Mouse (Mus musculus) liver, postnatal 0 days (tissue): ENCODE measurements around the gene Jakmip3. TPM values are rescaled to one million over a fixed set of nuclear protein-coding genes. Genes with fewer than 3 reads are reported as not detected.

Source experiments
- ATAC-seq: fragments of 200-750 bp; cut with Nextera tagmentation; 2 replicates; pipeline ENCODE4 v1.8.0; 2017; ENCODE audit warnings: mild to moderate bottlenecking, moderate library complexity
- DNase-seq: peaks from one replicate; pipeline ENCODE4 v3.0.0-alpha.2; 2016
- H3K27ac ChIP-seq: fragments of 300-500 bp; sonication (generic); 2 replicates; pipeline ENCODE4 v1.5.1; 2014; ENCODE audit warnings: antibody characterized with exemption, moderate library complexity, mild to moderate bottlenecking, low read depth
- H3K27me3 ChIP-seq: fragments of 300-500 bp; sonication (generic); 2 replicates; pipeline ENCODE4 v1.6.1; 2014; ENCODE audit warnings: low read length, control low read depth, mixed read lengths; ENCODE audit not compliant: insufficient read depth
- H3K36me3 ChIP-seq: fragments of 300-500 bp; sonication (generic); replicated peaks from 2 replicates; pipeline ENCODE4 v1.6.1; 2014; ENCODE audit warnings: mild to moderate bottlenecking, control low read depth, low read length, moderate library complexity, mixed read lengths; ENCODE audit not compliant: insufficient read depth
- H3K4me1 ChIP-seq: fragments of 300-500 bp; sonication (generic); 2 replicates; pipeline ENCODE4 v1.6.1; 2014; ENCODE audit warnings: antibody characterized with exemption, mild to moderate bottlenecking, control low read depth; ENCODE audit not compliant: insufficient read depth
- H3K4me2 ChIP-seq: fragments of 300-500 bp; sonication (generic); 2 replicates; pipeline ENCODE4 v1.6.1; 2014; ENCODE audit warnings: low read depth, mild to moderate bottlenecking, low read length, moderate library complexity, mixed read lengths
- H3K4me3 ChIP-seq: fragments of 300-500 bp; sonication (generic); 2 replicates; pipeline ENCODE4 v1.5.1; 2014; ENCODE audit warnings: low read depth, low read length
- H3K9ac ChIP-seq: fragments of 300-500 bp; sonication (generic); replicated peaks from 2 replicates; pipeline ENCODE4 v1.6.1; 2014; ENCODE audit warnings: mild to moderate bottlenecking, moderate library complexity
- H3K9me3 ChIP-seq: fragments of 300-500 bp; sonication (generic); 2 replicates; pipeline ENCODE4 v1.6.1; 2016; ENCODE audit warnings: mild to moderate bottlenecking, control low read depth, low read length, mixed read lengths
- CTCF ChIP-seq: sonication (generic); IDR thresholded peaks from 2 replicates; pipeline ENCODE4 v1.5.1; 2016; ENCODE audit warnings: antibody characterized with exemption, low read depth
- EP300 ChIP-seq: IDR thresholded peaks from 2 replicates; pipeline ENCODE4 v1.6.1; 2016; ENCODE audit warnings: antibody characterized with exemption, low read depth, mild to moderate bottlenecking
- WGBS: fragments of 180-500 bp; shearing (Covaris S2); extraction: QIAGEN DNeasy Blood & Tissue Kit; methylation state at CpG from one replicate; pipeline ENCODE4 v1.1.7; 2014; ENCODE audit not compliant: insufficient replicate concordance; 5-methylcytosine and 5-hydroxymethylcytosine counted together
- polyA plus RNA-seq: library from polyadenylated mRNA; unstranded; fragments of >200 nt; fragmentation: Nextera tagmentation; extraction: Ambion mirVana; gene quantifications from 2 replicates; pipeline ENCODE4 v1.2.1, GENCODE M21; 2015

The Jakmip3 gene
- not detected in 2 replicates for polyA plus RNA-seq

GRCm38 (mm10) chr7:138940612-138941461 lies at the start of gene Jakmip3:
Gene Jakmip3 (plus strand): TSS chr7:138940730.
- Histone ChIP-seq H3K4me1 (no peaks in the 10 kb centered on the region), H3K4me3 (peak within 1 kb of the TSS; percentile 21; the same call in 1 of the 2 replicates), H3K9ac (no peak within 1 kb of the TSS), H3K27ac (no peak within 1 kb of the TSS), H3K27me3 (peaks cover 47% of the 10 kb centered on the region), H3K4me2 (peak within 1 kb of the TSS; percentile 48), H3K9me3 (peaks cover 4% of the 10 kb centered on the region; the same call in 1 of the 2 replicates), H3K36me3 (no peaks in the 10 kb centered on the region)
- no peak for TF ChIP-seq CTCF
- no peak for TF ChIP-seq EP300
- DNase-seq (peak; percentile 8), ATAC-seq (no peak)
- under 1% methylated on average over 76 of the region's 78 CpGs for WGBS

GRCm38 (mm10) chr7:138898122-138898521 lies 42.4 kb upstream of the Jakmip3 start:
- Histone ChIP-seq H3K9me3 (no peaks in the 10 kb centered on the region), H3K4me2 (no peak overlapping the region), H3K4me3 (no peak overlapping the region), H3K9ac (no peak overlapping the region), H3K27ac (no peak overlapping the region), H3K27me3 (no peaks in the 10 kb centered on the region), H3K4me1 (0 out of 2 replicates have a peak, but pooled peaks cover 5% of the 10 kb centered on the region), H3K36me3 (peaks cover 34% of the 10 kb centered on the region)
- ATAC-seq, result no peak
- 48% methylated on average over 2 of the region's 2 CpGs for WGBS
- no peak for DNase-seq
- TF ChIP-seq EP300 (no peak), CTCF (no peak)

- peaks cover 30% of the 10 kb centered on the region for H3K36me3 ChIP-seq
- no peak overlapping the region for H3K4me2 ChIP-seq
- H3K9me3 ChIP-seq, result no peaks in the 10 kb centered on the region
- H3K27me3 ChIP-seq, result no peaks in the 10 kb centered on the region
- no peak overlapping the region for H3K9ac ChIP-seq
- DNase-seq (no peak), ATAC-seq (no peak)
- H3K4me3 ChIP-seq, result no peak overlapping the region
- WGBS, result 81% methylated on average over 4 of the region's 4 CpGs
- no peak for TF ChIP-seq EP300
- TF ChIP-seq CTCF, result no peak
- H3K4me1 ChIP-seq, result 0 out of 2 replicates have a peak, but pooled peaks cover 5% of the 10 kb centered on the region
- no peak overlapping the region for H3K27ac ChIP-seq
Measured at GRCm38 (mm10) chr7:138898743-138899142, 41.8 kb upstream of the Jakmip3 start.

GRCm38 (mm10) chr7:138903886-138904435 lies 36.6 kb upstream of the Jakmip3 start:
- Histone ChIP-seq H3K27me3 (no peaks in the 10 kb centered on the region), H3K36me3 (no peaks in the 10 kb centered on the region; the same call in 1 of the 2 replicates), H3K4me3 (no peak overlapping the region), H3K27ac (peak overlapping the region; percentile 75), H3K9me3 (no peaks in the 10 kb centered on the region), H3K4me2 (no peak overlapping the region; the same call in 1 of the 2 replicates), H3K9ac (peak overlapping the region; percentile 31; the same call in 1 of the 2 replicates), H3K4me1 (peaks cover 16% of the 10 kb centered on the region)
- DNase-seq (no peak), ATAC-seq (0 out of 2 replicates have a peak, but pooled peaks have one; percentile 7)
- WGBS, result 46% methylated on average over 7 of the region's 7 CpGs
- TF ChIP-seq CTCF, result no peak
- no peak for TF ChIP-seq EP300

- Histone ChIP-seq H3K4me3 (peak overlapping the region; percentile 86), H3K27ac (peak overlapping the region; percentile 97), H3K4me2 (peak overlapping the region; percentile 85), H3K4me1 (peaks cover 25% of the 10 kb centered on the region), H3K36me3 (no peaks in the 10 kb centered on the region; the same call in 1 of the 2 replicates), H3K9me3 (no peaks in the 10 kb centered on the region), H3K27me3 (no peaks in the 10 kb centered on the region), H3K9ac (peak overlapping the region; percentile 51)
- DNase-seq (no peak), ATAC-seq (no peak)
- 50% methylated on average over 1 of the region's 1 CpGs for WGBS
- TF ChIP-seq EP300 (no peak), CTCF (no peak)
Measured at GRCm38 (mm10) chr7:138906441-138906840, 34.1 kb upstream of the Jakmip3 start.

- 17% methylated on average over 7 of the region's 7 CpGs for WGBS
- TF ChIP-seq EP300, result no peak
- TF ChIP-seq CTCF, result no peak
- H3K4me2 ChIP-seq, result peak overlapping the region; percentile 85
- DNase-seq, result peak; percentile 57
- peak; percentile 48 for ATAC-seq
- H3K27me3 ChIP-seq, result no peaks in the 10 kb centered on the region
- no peaks in the 10 kb centered on the region for H3K9me3 ChIP-seq
- H3K36me3 ChIP-seq, result no peaks in the 10 kb centered on the region; the same call in 1 of the 2 replicates
- peaks cover 25% of the 10 kb centered on the region for H3K4me1 ChIP-seq
- peak overlapping the region; percentile 86 for H3K4me3 ChIP-seq
- peak overlapping the region; percentile 97 for H3K9ac ChIP-seq
- H3K27ac ChIP-seq, result peak overlapping the region; percentile 97
Measured at GRCm38 (mm10) chr7:138907043-138907442, 33.5 kb upstream of the Jakmip3 start.
